Mouse (Mus musculus) liver, embryonic 14.5 days (tissue): ENCODE measurements around the gene Gm10666. TPM values are rescaled to one million over a fixed set of nuclear protein-coding genes. Genes with fewer than 3 reads are reported as not detected.
"Not testable (repeated sequence)": the region's sequence is repeated elsewhere in the genome, so short reads cannot be mapped to it uniquely, and the experiment has no call there.

Experiments
- ATAC-seq: fragments of 200-750 bp; cut with Nextera tagmentation; 2 replicates; pipeline ENCODE4 v1.8.0; 2017; ENCODE audit warnings: moderate number of reproducible peaks, mild to moderate bottlenecking, moderate library complexity; ENCODE audit not compliant: insufficient read depth
- DNase-seq, 3 experiments: peaks; one replicate each; pipeline ENCODE4 v3.0.0-alpha.2; 2012 to 2013; ENCODE audit warnings: low read depth in 3 of 3, low spot score in 3 of 3
- H3K27ac ChIP-seq: fragments of 300-500 bp; sonication (generic); 2 replicates; pipeline ENCODE4 v1.5.1; 2014; ENCODE audit warnings: moderate library complexity, mild to moderate bottlenecking, control low read depth, inconsistent platforms
- H3K27me3 ChIP-seq: fragments of 300-500 bp; sonication (generic); 2 replicates; pipeline ENCODE4 v1.6.1; 2014; ENCODE audit warnings: mild to moderate bottlenecking, low read length, moderate library complexity; ENCODE audit not compliant: control insufficient read depth, insufficient read depth
- H3K36me3 ChIP-seq: fragments of 300-500 bp; sonication (generic); replicated peaks from 2 replicates; pipeline ENCODE4 v1.6.1; 2014; ENCODE audit warnings: low read depth; ENCODE audit not compliant: control insufficient read depth, insufficient read depth
- H3K4me1 ChIP-seq, 2 experiments: fragments of 200-500 bp in 1 of 2; fragments of 300-500 bp in 1 of 2; sonication (generic) in 1 of 2; replicated peaks; 2 replicates each; pipeline ENCODE4 v1.6.1; 2012 to 2014; ENCODE audit warnings: antibody characterized with exemption in 1 of 2, inconsistent platforms in 1 of 2, low read length in 1 of 2; ENCODE audit not compliant: control insufficient read depth in 2 of 2, insufficient read depth in 2 of 2
- H3K4me2 ChIP-seq: fragments of 300-500 bp; sonication (generic); 2 replicates; pipeline ENCODE4 v1.6.1; 2014; ENCODE audit warnings: low read depth, mild to moderate bottlenecking, control low read depth, moderate library complexity
- H3K4me3 ChIP-seq, 2 experiments: fragments of 200-500 bp in 1 of 2; fragments of 300-500 bp in 1 of 2; sonication (generic) in 1 of 2; 2 replicates each; pipeline ENCODE4 v1.5.1; 2012 to 2014; ENCODE audit warnings: low read depth in 2 of 2, low read length in 2 of 2, mild to moderate bottlenecking in 2 of 2, control low read depth in 1 of 2, inconsistent platforms in 1 of 2, moderate library complexity in 1 of 2; ENCODE audit not compliant: insufficient read depth in 1 of 2
- H3K9ac ChIP-seq: fragments of 300-500 bp; sonication (generic); replicated peaks from 2 replicates; pipeline ENCODE4 v1.6.1; 2014; ENCODE audit warnings: mild to moderate bottlenecking, control low read depth, moderate library complexity
- H3K9me3 ChIP-seq: fragments of 300-500 bp; sonication (generic); 2 replicates; pipeline ENCODE4 v1.6.1; 2016; ENCODE audit warnings: low read length, mixed read lengths; ENCODE audit not compliant: control insufficient read depth
- whole genome bisulfite sequencing: fragments of 180-500 bp; shearing (Covaris S2); extraction: QIAGEN DNeasy Blood & Tissue Kit; methylation state at CpG from one replicate; pipeline ENCODE4 v1.1.7; 2014; ENCODE audit not compliant: insufficient replicate concordance; 5-methylcytosine and 5-hydroxymethylcytosine counted together
- polyA plus RNA-seq, 2 experiments: library from polyadenylated mRNA; depleted of rRNA in 1 of 2; stranded (reverse) in 1 of 2; unstranded in 1 of 2; fragments of >200 nt; fragmentation: Nextera tagmentation in 1 of 2; extraction: Ambion mirVana in 1 of 2; gene quantifications; 2 replicates each; pipeline versions ENCODE4 v1.2.1 to v1.2.3; 2012 to 2014

Gene Gm10666
- polyA plus RNA-seq (2012; rRNA removed) (not detected in 2 replicates), polyA plus RNA-seq (2014; fragmentation: Nextera tagmentation; extraction: Ambion mirVana) (not detected in 2 replicates)

GRCm38 (mm10) chr7:22134641-22135040, at the start of gene Gm10666:
Gene Gm10666, minus strand, starts transcription at chr7:22134741.
- H3K4me3 ChIP-seq, H3K4me2 ChIP-seq: not testable (repeated sequence)
- no CpG with 5 or more reads among the region's 5 CpGs for WGBS

GRCm38 (mm10) chr7:22163935-22164334, 29.4 kb upstream of the Gm10666 start, which contains the start of gene Vmn1r142:
Gene Vmn1r142, minus strand, starts transcription at chr7:22164035.
- ATAC-seq, result not testable (repeated sequence)
- WGBS, result no CpG with 5 or more reads among the region's 3 CpGs

More at GRCm38 (mm10) chr7:22134641-22135040, at the start of gene Gm10666:
- H3K27ac ChIP-seq, ATAC-seq, H3K4me1 ChIP-seq, H3K9me3 ChIP-seq, H3K36me3 ChIP-seq, H3K9ac ChIP-seq, DNase-seq, H3K27me3 ChIP-seq: not testable (repeated sequence)

DNA sequence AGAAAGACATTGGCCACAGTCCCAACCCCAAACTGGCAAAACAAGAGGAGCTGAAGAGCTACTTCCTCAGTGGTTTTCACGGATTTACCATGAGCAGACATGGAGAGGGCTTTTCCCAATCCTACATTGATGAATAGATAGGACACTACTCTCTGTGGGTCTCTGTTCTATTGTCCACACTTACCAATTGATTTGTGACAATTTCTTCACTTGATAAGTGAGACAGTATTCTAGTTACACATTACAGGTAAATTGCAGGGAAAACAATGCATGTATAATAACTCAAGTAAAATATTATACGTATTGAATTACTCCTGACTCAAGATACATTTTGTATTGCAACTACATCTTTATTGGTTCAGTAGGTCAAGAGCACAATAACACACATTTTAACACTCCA, 16.4 kb downstream of the Gm10666 start, which contains the start of gene Gm16451:
Gm16451 (minus strand) TSS at position 101 of the 400 bp plus-strand sequence.
- H3K27ac ChIP-seq, DNase-seq, H3K4me2 ChIP-seq, ATAC-seq, H3K9me3 ChIP-seq, H3K4me3 ChIP-seq, H3K27me3 ChIP-seq, H3K4me1 ChIP-seq, H3K9ac ChIP-seq, H3K36me3 ChIP-seq: not testable (repeated sequence)
- WGBS, result no CpG with 5 or more reads among the region's 2 CpGs

More at GRCm38 (mm10) chr7:22163935-22164334, 29.4 kb upstream of the Gm10666 start, which contains the start of gene Vmn1r142:
- not testable (repeated sequence) for H3K36me3 ChIP-seq, DNase-seq, H3K27ac ChIP-seq, H3K4me3 ChIP-seq, H3K9ac ChIP-seq, H3K4me1 ChIP-seq, H3K4me2 ChIP-seq, H3K27me3 ChIP-seq, H3K9me3 ChIP-seq

Other genes starting within 250 kb of the Gm10666 start
- not detected in 2 replicates for gene Gm5891, start 213.4 kb downstream of the Gm10666 start, polyA plus RNA-seq (2012; rRNA removed)
- not detected in 2 replicates for gene Gm5891, start 213.4 kb downstream of the Gm10666 start, polyA plus RNA-seq (2014; fragmentation: Nextera tagmentation; extraction: Ambion mirVana)
- gene Vmn1r137, start 140.2 kb downstream of the Gm10666 start, polyA plus RNA-seq (2012; rRNA removed), result not detected in 2 replicates
- not detected in 2 replicates for gene Vmn1r137, start 140.2 kb downstream of the Gm10666 start, polyA plus RNA-seq (2014; fragmentation: Nextera tagmentation; extraction: Ambion mirVana)
- gene Vmn1r138, start 105.8 kb downstream of the Gm10666 start, polyA plus RNA-seq (2012; rRNA removed), result not detected in 2 replicates
- not detected in 2 replicates for gene Vmn1r138, start 105.8 kb downstream of the Gm10666 start, polyA plus RNA-seq (2014; fragmentation: Nextera tagmentation; extraction: Ambion mirVana)
- not detected in 2 replicates for gene Gm6176, start 78.4 kb downstream of the Gm10666 start, polyA plus RNA-seq (2012; rRNA removed)
- gene Gm6176, start 78.4 kb downstream of the Gm10666 start, polyA plus RNA-seq (2014; fragmentation: Nextera tagmentation; extraction: Ambion mirVana), result not detected in 2 replicates
- not detected in 2 replicates for gene Vmn1r139, start 65.7 kb downstream of the Gm10666 start, polyA plus RNA-seq (2012; rRNA removed)
- not detected in 2 replicates for gene Vmn1r139, start 65.7 kb downstream of the Gm10666 start, polyA plus RNA-seq (2014; fragmentation: Nextera tagmentation; extraction: Ambion mirVana)
- not detected in 2 replicates for gene Gm16451, start 16.5 kb downstream of the Gm10666 start, polyA plus RNA-seq (2012; rRNA removed)
- gene Gm16451, start 16.5 kb downstream of the Gm10666 start, polyA plus RNA-seq (2014; fragmentation: Nextera tagmentation; extraction: Ambion mirVana), result not detected in 2 replicates
- not detected in 2 replicates for gene Vmn1r142, start 29.3 kb upstream of the Gm10666 start, polyA plus RNA-seq (2012; rRNA removed)
- not detected in 2 replicates for gene Vmn1r142, start 29.3 kb upstream of the Gm10666 start, polyA plus RNA-seq (2014; fragmentation: Nextera tagmentation; extraction: Ambion mirVana)
- not detected in 2 replicates for gene Vmn1r143, start 54.6 kb upstream of the Gm10666 start, polyA plus RNA-seq (2012; rRNA removed)
- gene Vmn1r143, start 54.6 kb upstream of the Gm10666 start, polyA plus RNA-seq (2014; fragmentation: Nextera tagmentation; extraction: Ambion mirVana), result not detected in 2 replicates
- gene Gm8653, start 66.5 kb upstream of the Gm10666 start, polyA plus RNA-seq (2012; rRNA removed), result not detected in 2 replicates
- not detected in 2 replicates for gene Gm8653, start 66.5 kb upstream of the Gm10666 start, polyA plus RNA-seq (2014; fragmentation: Nextera tagmentation; extraction: Ambion mirVana)
- gene Gm8453, start 94.7 kb upstream of the Gm10666 start, polyA plus RNA-seq (2012; rRNA removed), result not detected in 2 replicates
- not detected in 2 replicates for gene Gm8453, start 94.7 kb upstream of the Gm10666 start, polyA plus RNA-seq (2014; fragmentation: Nextera tagmentation; extraction: Ambion mirVana)
- gene Gm4187, start 195.0 kb upstream of the Gm10666 start, polyA plus RNA-seq (2012; rRNA removed), result not detected in 2 replicates
- gene Gm4187, start 195.0 kb upstream of the Gm10666 start, polyA plus RNA-seq (2014; fragmentation: Nextera tagmentation; extraction: Ambion mirVana), result not detected in 2 replicates
- gene Gm8660, start 236.3 kb upstream of the Gm10666 start, polyA plus RNA-seq (2012; rRNA removed), result not detected in 2 replicates
- gene Gm8660, start 236.3 kb upstream of the Gm10666 start, polyA plus RNA-seq (2014; fragmentation: Nextera tagmentation; extraction: Ambion mirVana), result not detected in 2 replicates